Mouse (Mus musculus): ENCODE measurements at regions not wholly inside any gene's neighbourhood (a gene's known extent, or its start where the extent isn't known, plus 50 kb on each side); places are given as distances from the start of the nearest gene placed in this dataset.

DNA sequence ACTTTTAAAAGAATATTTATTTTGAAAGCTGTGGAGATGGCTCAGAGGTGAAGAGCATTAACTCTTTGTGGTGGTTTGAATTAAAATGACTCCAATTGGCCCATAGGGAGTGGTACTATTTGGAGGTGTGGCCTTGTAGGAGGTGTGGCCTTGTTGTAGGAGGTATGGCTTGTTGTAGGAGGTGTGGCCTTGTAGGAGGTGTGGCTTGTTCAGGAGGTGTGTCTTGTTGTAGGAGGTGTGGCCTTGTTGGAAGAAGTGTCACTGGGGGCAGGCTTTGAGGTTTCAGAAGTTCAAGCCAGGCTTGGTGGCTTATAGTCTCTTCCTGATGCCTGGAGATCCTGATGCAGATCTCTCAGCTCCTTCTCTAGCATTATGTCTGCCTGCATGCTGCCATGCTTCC is 434.5 kb downstream of the Ate1 start:
- Histone ChIP-seq H3K4me1 (ENCODE audit: control insufficient read depth in 1 of 2, insufficient read depth in 2 of 2) (no peaks in the 10 kb centered on the region), H3K9me3 (replicated peaks; ENCODE audit: low read length) (peaks cover 9% of the 10 kb centered on the region), H3K79me2 (replicated peaks; ENCODE audit: control insufficient read depth, extremely low read depth, insufficient read depth, poor library complexity, severe bottlenecking) (no peaks in the 10 kb centered on the region), H3K4me3 (replicated peaks in 1 of 3; ENCODE audit: low read depth in 2 of 3, low read length in 2 of 3, poor library complexity in 1 of 3) (no peak overlapping the region), H3K36me3 (replicated peaks in 1 of 2; ENCODE audit: control insufficient read depth in 1 of 2, insufficient read depth in 1 of 2, low read length in 1 of 2) (no peaks in the 10 kb centered on the region), H3K4me2 (ENCODE audit: insufficient read depth, low read depth, poor library complexity, severe bottlenecking) (no peak overlapping the region), H3K27ac (ENCODE audit: insufficient read depth, low read depth) (no peak overlapping the region), H3K9ac (ENCODE audit: insufficient read depth, low read depth) (no peak overlapping the region), H3K27me3 (replicated peaks) (peaks cover 58% of the 10 kb centered on the region)
- no peak for DNase-seq (ENCODE audit: extremely low read depth)
- in situ Hi-C loops (cut with MboI; ENCODE audit: low pct_ligation_motif_present, low pct_unique_long_range_greater_than_20kb, low sequenced_read_pairs), result no loop called here
- dilution Hi-C loops (cut with MboI; ENCODE audit: extremely low pct_ligation_motif_present, extremely low pct_unique_long_range_greater_than_20kb, low sequenced_read_pairs), result no loop called here
- TF ChIP-seq SMC3 (IDR thresholded peaks at IDR 0.05; ENCODE audit: low read depth, low read length), result no peak
- no peak for TF ChIP-seq MYC (IDR thresholded peaks at IDR 0.05; ENCODE audit: low read depth, low read length)
- no peak for TF ChIP-seq MXI1 (IDR thresholded peaks at IDR 0.05; ENCODE audit: low read depth, low read length)
- TF ChIP-seq CTCF (conservative IDR thresholded peaks at IDR 0.05 in 1 of 2, IDR thresholded peaks at IDR 0.05 in 1 of 2; ENCODE audit: low read depth in 2 of 2, low read length in 2 of 2), result no peak
- no peak for TF ChIP-seq ETS1 (conservative IDR thresholded peaks at IDR 0.05; ENCODE audit: low read depth, low read length)
- TF ChIP-seq ZKSCAN1 (IDR thresholded peaks at IDR 0.05; ENCODE audit: borderline replicate concordance, low read depth, low read length), result no peak

- H3K79me2 ChIP-seq (replicated peaks; ENCODE audit: control insufficient read depth, extremely low read depth, insufficient read depth, poor library complexity, severe bottlenecking), result no peaks in the 10 kb centered on the region
- H3K9ac ChIP-seq (ENCODE audit: insufficient read depth, low read depth), result no peak overlapping the region
- in situ Hi-C loops (cut with MboI; ENCODE audit: low pct_ligation_motif_present, low pct_unique_long_range_greater_than_20kb, low sequenced_read_pairs), result no loop called here
- H3K9me3 ChIP-seq (replicated peaks; ENCODE audit: low read length), result peaks cover 9% of the 10 kb centered on the region
- no peak for TF ChIP-seq MAFK (IDR thresholded peaks at IDR 0.05; ENCODE audit: insufficient replicate concordance, low read length)
- TF ChIP-seq ZC3H11A (IDR thresholded peaks at IDR 0.05; ENCODE audit: low read depth, low read length), result no peak
- TF ChIP-seq ZNF384 (IDR thresholded peaks at IDR 0.05; ENCODE audit: low read depth, low read length), result no peak
- no peak for TF ChIP-seq KAT2A (IDR thresholded peaks at IDR 0.05; ENCODE audit: insufficient replicate concordance, low read length)
- no peak for TF ChIP-seq CTCF (conservative IDR thresholded peaks at IDR 0.05 in 1 of 2, IDR thresholded peaks at IDR 0.05 in 1 of 2; ENCODE audit: low read depth in 2 of 2, low read length in 2 of 2)
- TF ChIP-seq NRF1 (IDR thresholded peaks at IDR 0.05; ENCODE audit: low read depth, low read length), result no peak
- no peak for TF ChIP-seq IRF4 (IDR thresholded peaks at IDR 0.05; ENCODE audit: low read depth, low read length)
- no peak for TF ChIP-seq USF1 (IDR thresholded peaks at IDR 0.05; ENCODE audit: low read depth, low read length)
- TF ChIP-seq CHD2 (IDR thresholded peaks at IDR 0.05; ENCODE audit: low read length), result no peak
- TF ChIP-seq BHLHE40 (IDR thresholded peaks at IDR 0.05; ENCODE audit: low read depth, low read length), result no peak
- no peak for TF ChIP-seq ZKSCAN1 (IDR thresholded peaks at IDR 0.05; ENCODE audit: borderline replicate concordance, low read depth, low read length)
- peaks cover 48% of the 10 kb centered on the region for H3K27me3 ChIP-seq (replicated peaks)
- dilution Hi-C loops (cut with MboI; ENCODE audit: extremely low pct_ligation_motif_present, extremely low pct_unique_long_range_greater_than_20kb, low sequenced_read_pairs), result no loop called here
- H3K27ac ChIP-seq (ENCODE audit: insufficient read depth, low read depth), result no peak overlapping the region
- DNase-seq (ENCODE audit: extremely low read depth), result no peak
- H3K4me1 ChIP-seq (ENCODE audit: control insufficient read depth in 1 of 2, insufficient read depth in 2 of 2), result no peaks in the 10 kb centered on the region
- H3K4me2 ChIP-seq (ENCODE audit: insufficient read depth, low read depth, poor library complexity, severe bottlenecking), result no peak overlapping the region
- H3K36me3 ChIP-seq (replicated peaks in 1 of 2; ENCODE audit: control insufficient read depth in 1 of 2, insufficient read depth in 1 of 2, low read length in 1 of 2), result no peaks in the 10 kb centered on the region
- H3K4me3 ChIP-seq (replicated peaks in 1 of 3; ENCODE audit: low read depth in 2 of 3, low read length in 2 of 3, poor library complexity in 1 of 3), result no peak overlapping the region
Measured at GRCm38 (mm10) chr7:130089896-130090610, 430.1 kb downstream of the Ate1 start.

Measured in CH12.LX (cell line).